Mouse (Mus musculus): Measurements from ENCODE around the gene Timp2.

DNA sequence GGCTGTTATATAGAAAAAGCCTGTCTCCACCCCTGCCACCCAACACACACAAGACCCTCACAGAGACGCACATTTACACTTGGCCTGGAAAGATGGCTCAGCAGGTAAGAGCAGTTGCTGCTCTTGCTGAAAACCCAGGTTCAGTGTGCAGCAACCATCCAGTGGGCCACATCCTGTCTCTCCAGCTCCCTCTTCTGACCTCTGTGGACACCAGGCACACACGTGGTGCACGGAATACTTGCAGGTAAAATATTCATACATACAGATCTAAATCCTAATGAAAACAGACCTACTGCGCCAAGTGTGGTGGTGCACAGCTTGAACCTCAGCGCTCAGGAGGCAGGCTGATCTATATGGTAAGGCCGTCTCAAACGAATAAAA lies 88.9 kb downstream of the Timp2 start:
- TF ChIP-seq ZC3H11A (IDR thresholded peaks at IDR 0.05; ENCODE audit: borderline replicate concordance, low read depth, low read length), result no peak
- TF ChIP-seq MAFK (IDR thresholded peaks at IDR 0.05; ENCODE audit: insufficient read depth, low read depth, low read length), result no peak
- no peak for TF ChIP-seq HCFC1 (IDR thresholded peaks at IDR 0.05; ENCODE audit: borderline replicate concordance, insufficient read depth, low read length)
- TF ChIP-seq CHD2 (IDR thresholded peaks at IDR 0.05; ENCODE audit: low read depth, low read length), result no peak
- no peak for TF ChIP-seq ZNF384 (IDR thresholded peaks at IDR 0.05; ENCODE audit: low read depth, low read length)
